Mouse (Mus musculus): ENCODE data around the gene Ripor1.
"Not testable (repeated sequence)": the region's sequence is repeated elsewhere in the genome, so short reads cannot be mapped to it uniquely, and the experiment has no call there.

Gene Ripor1

GRCm38 (mm10) chr8:105604804-105605381, at the start of gene Ripor1:
Gene Ripor1 (plus strand): TSS chr8:105605255.
- peak; percentile 90 for DNase-seq (ENCODE audit: low read depth, low spot score)

- no peak for DNase-seq (ENCODE audit: low read depth, low spot score)
These were observed 42.2 kb upstream of the Ripor1 start for GRCm38 (mm10) chr8:105562863-105563262.

GRCm38 (mm10) chr8:105563871-105564270, 41.2 kb upstream of the Ripor1 start:
- DNase-seq (ENCODE audit: low read depth, low spot score), result no peak

- not testable (repeated sequence) for DNase-seq (ENCODE audit: low read depth, low spot score)
These were observed 40.4 kb upstream of the Ripor1 start for GRCm38 (mm10) chr8:105564573-105565229.

GRCm38 (mm10) chr8:105565401-105565881, 39.6 kb upstream of the Ripor1 start:
- no peak for DNase-seq (ENCODE audit: low read depth, low spot score)

- DNase-seq (ENCODE audit: low read depth, low spot score), result peak; percentile 100
These were observed 38.9 kb upstream of the Ripor1 start, which contains the start of gene Atp6v0d1 for GRCm38 (mm10) chr8:105565952-105566702. Gene Atp6v0d1 (minus strand): TSS chr8:105566047.

GRCm38 (mm10) chr8:105566703-105567595, 38.1 kb upstream of the Ripor1 start:
- peak; percentile 50 for DNase-seq (ENCODE audit: low read depth, low spot score)

GRCm38 (mm10) chr8:105571810-105572209, 33.2 kb upstream of the Ripor1 start:
- DNase-seq (ENCODE audit: low read depth, low spot score), result no peak

GRCm38 (mm10) chr8:105573427-105573826, 31.6 kb upstream of the Ripor1 start:
- DNase-seq (ENCODE audit: low read depth, low spot score), result no peak

GRCm38 (mm10) chr8:105574741-105575140, 30.3 kb upstream of the Ripor1 start:
- peak; percentile 95 for DNase-seq (ENCODE audit: low read depth, low spot score)

- DNase-seq (ENCODE audit: low read depth, low spot score), result no peak
These were observed 29.5 kb upstream of the Ripor1 start for GRCm38 (mm10) chr8:105575538-105575937.

GRCm38 (mm10) chr8:105579719-105580118, 25.3 kb upstream of the Ripor1 start:
- DNase-seq (ENCODE audit: low read depth, low spot score), result no peak

- DNase-seq (ENCODE audit: low read depth, low spot score), result peak; percentile 27
These were observed 12.6 kb upstream of the Ripor1 start for GRCm38 (mm10) chr8:105592431-105592830.

- peak; percentile 33 for DNase-seq (ENCODE audit: low read depth, low spot score)
These were observed 11.2 kb upstream of the Ripor1 start for GRCm38 (mm10) chr8:105593859-105594258.

GRCm38 (mm10) chr8:105594451-105595242, 10.4 kb upstream of the Ripor1 start:
- DNase-seq (ENCODE audit: low read depth, low spot score), result no peak

GRCm38 (mm10) chr8:105596362-105597034, 8.6 kb upstream of the Ripor1 start:
- peak; percentile 89 for DNase-seq (ENCODE audit: low read depth, low spot score)

GRCm38 (mm10) chr8:105598777-105599176, 6.3 kb upstream of the Ripor1 start:
- peak; percentile 67 for DNase-seq (ENCODE audit: low read depth, low spot score)

GRCm38 (mm10) chr8:105601301-105601700, 3.8 kb upstream of the Ripor1 start:
- no peak for DNase-seq (ENCODE audit: low read depth, low spot score)

GRCm38 (mm10) chr8:105602540-105602939, 2.5 kb upstream of the Ripor1 start:
- not testable (repeated sequence) for DNase-seq (ENCODE audit: low read depth, low spot score)
